ENCODE assay signal across 8 mouse cellular contexts in the genomic region with DNA sequence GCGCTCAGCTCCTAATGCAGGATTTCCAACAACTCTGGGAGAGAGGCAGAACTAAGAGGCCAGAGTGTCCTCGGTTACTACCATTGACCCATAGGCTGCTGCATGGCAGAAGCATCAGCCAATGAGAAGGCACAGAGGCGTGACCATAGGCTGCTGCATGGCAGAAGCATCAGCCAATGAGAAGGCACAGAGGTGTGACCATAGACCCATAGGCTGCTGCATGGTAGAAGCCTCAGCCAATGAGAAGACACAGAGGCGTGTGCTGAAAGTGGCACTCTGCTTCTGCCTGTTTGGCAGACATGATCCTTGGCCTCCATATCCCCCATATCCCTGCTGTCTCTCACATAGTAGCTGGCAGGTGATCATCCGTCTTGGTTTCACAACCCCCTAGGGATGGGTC.
DNase-seq lines count a peak whose midpoint lies in the region; ATAC-seq lines count a peak whose summit lies in the region.

No protein-coding gene starts in this region.

- 73% methylated on average over 5 of the region's 5 CpGs for WGBS in heart, embryonic 12.5 days
- WGBS in intestine, embryonic 14.5 days, result 78% methylated on average over 5 of the region's 5 CpGs
- 70% methylated on average over 5 of the region's 5 CpGs for WGBS in midbrain, embryonic 14.5 days

- peak; percentile 76; the same call in 1 of the 2 replicates for ATAC-seq in heart, embryonic 12.5 days (ENCODE audit: insufficient number of reproducible peaks, low FRiP score)
- peak; percentile 67; the same call in 1 of the 2 replicates for ATAC-seq in intestine, embryonic 14.5 days (replicated peaks; ENCODE audit: low FRiP score, low TSS enrichment, low read depth)
- ATAC-seq in midbrain, embryonic 14.5 days (ENCODE audit: low FRiP score, low TSS enrichment), result peak; percentile 75

- no peak for DNase-seq in heart, adult 9 months (ENCODE audit: low spot score in 2 of 2)
- DNase-seq in R1 (ENCODE audit: low read depth, low spot score), result peak; percentile 93
- DNase-seq in intestine, embryonic 14.5 days (ENCODE audit: low spot score), result no peak
- peak; percentile 50 for DNase-seq in midbrain, embryonic 14.5 days
- DNase-seq in ovary, postnatal 10 days (ENCODE audit: low spot score), result no peak
- DNase-seq in kidney, postnatal 10 days, result no peak
- no peak for DNase-seq in heart, adult 11 months

- H3K4me3 ChIP-seq in heart, embryonic 12.5 days, result no peak overlapping the region
- H3K4me3 ChIP-seq in intestine, embryonic 14.5 days (ENCODE audit: low read depth, low read length), result no peak overlapping the region
- no peak overlapping the region for H3K4me3 ChIP-seq in midbrain, embryonic 14.5 days (replicated peaks; ENCODE audit: low read depth, low read length)

- H3K9me3 ChIP-seq in heart, embryonic 12.5 days (replicated peaks), result no peaks in the 10 kb centered on the region
- no peaks in the 10 kb centered on the region for H3K9me3 ChIP-seq in intestine, embryonic 14.5 days (ENCODE audit: control insufficient read depth, low read length)
- H3K9me3 ChIP-seq in midbrain, embryonic 14.5 days (ENCODE audit: control insufficient read depth, low read length), result no peaks in the 10 kb centered on the region

- no peak overlapping the region for H3K27ac ChIP-seq in heart, embryonic 12.5 days (ENCODE audit: poor library complexity, severe bottlenecking)
- no peak overlapping the region for H3K27ac ChIP-seq in intestine, embryonic 14.5 days (ENCODE audit: low read depth)
- no peak overlapping the region for H3K27ac ChIP-seq in midbrain, embryonic 14.5 days (replicated peaks; ENCODE audit: low read depth, low read length)

- H3K27me3 ChIP-seq in heart, embryonic 12.5 days (replicated peaks), result no peaks in the 10 kb centered on the region
- no peaks in the 10 kb centered on the region for H3K27me3 ChIP-seq in intestine, embryonic 14.5 days (replicated peaks; ENCODE audit: control insufficient read depth, insufficient read depth, low read length)
- no peaks in the 10 kb centered on the region for H3K27me3 ChIP-seq in midbrain, embryonic 14.5 days (ENCODE audit: control insufficient read depth, insufficient read depth, low read length)

- H3K4me1 ChIP-seq in heart, embryonic 12.5 days (replicated peaks), result no peaks in the 10 kb centered on the region
- H3K4me1 ChIP-seq in intestine, embryonic 14.5 days (replicated peaks; ENCODE audit: control insufficient read depth, insufficient read depth, low read length), result no peaks in the 10 kb centered on the region
- H3K4me1 ChIP-seq in midbrain, embryonic 14.5 days (ENCODE audit: control insufficient read depth, insufficient read depth, low read length), result no peaks in the 10 kb centered on the region

- no peaks in the 10 kb centered on the region for H3K36me3 ChIP-seq in heart, embryonic 12.5 days
- no peaks in the 10 kb centered on the region for H3K36me3 ChIP-seq in intestine, embryonic 14.5 days (ENCODE audit: control insufficient read depth, insufficient read depth, low read length)
- no peaks in the 10 kb centered on the region for H3K36me3 ChIP-seq in midbrain, embryonic 14.5 days (ENCODE audit: control insufficient read depth, insufficient read depth, low read length)

- H3K9ac ChIP-seq in heart, embryonic 12.5 days, result no peak overlapping the region
- H3K9ac ChIP-seq in intestine, embryonic 14.5 days (ENCODE audit: low read length), result no peak overlapping the region
- H3K9ac ChIP-seq in midbrain, embryonic 14.5 days (replicated peaks; ENCODE audit: low read length), result no peak overlapping the region

- no peak overlapping the region for H3K4me2 ChIP-seq in heart, embryonic 12.5 days
- no peak overlapping the region for H3K4me2 ChIP-seq in intestine, embryonic 14.5 days (ENCODE audit: low read length)
- H3K4me2 ChIP-seq in midbrain, embryonic 14.5 days (ENCODE audit: low read length), result no peak overlapping the region

Comparison
In these comparisons a context has a peak if more than half of its experiments do, and no peak if none do; other contexts are left out.
1. DNase-seq: peak in R1 (single experiment) and midbrain, embryonic 14.5 days (single experiment); none in heart, adult 9 months (0 of 2), intestine, embryonic 14.5 days (single experiment), ovary, postnatal 10 days (single experiment), kidney, postnatal 10 days (single experiment) and heart, adult 11 months (single experiment).
2. Peak in every context shown above with its lines, with median percentiles within 50 percentile points of each other: ATAC-seq.